Mouse (Mus musculus): ENCODE data around the gene Plxnd1.

- no peak for TF ChIP-seq POLR2A (IDR thresholded peaks at IDR 0.05; ENCODE audit: low read depth, low read length)
- TF ChIP-seq CTCF (IDR thresholded peaks at IDR 0.05; ENCODE audit: borderline replicate concordance, insufficient read depth, low read length) = no peak
These were observed 88.3 kb downstream of the Plxnd1 start for GRCm38 (mm10) chr6:115906455-115906854.
